Mouse (Mus musculus) hindbrain, embryonic 15.5 days (tissue): ENCODE measurements around the gene Fancm. TPM values are rescaled to one million over a fixed set of nuclear protein-coding genes. Genes with fewer than 3 reads are reported as not detected.
"Not testable (repeated sequence)": the region's sequence is repeated elsewhere in the genome, so short reads cannot be mapped to it uniquely, and the experiment has no call there.

Experiments
- ATAC-seq: fragments of 200-750 bp; cut with Nextera tagmentation; 2 replicates; pipeline ENCODE4 v1.8.0; 2017; ENCODE audit warnings: low read depth, moderate number of reproducible peaks, moderate TSS enrichment; ENCODE audit not compliant: low FRiP score
- H3K27ac ChIP-seq: fragments of 300-500 bp; sonication (generic); replicated peaks from 2 replicates; pipeline ENCODE4 v1.5.1; 2015; ENCODE audit warnings: mild to moderate bottlenecking, inconsistent platforms
- H3K27me3 ChIP-seq: fragments of 300-500 bp; sonication (generic); 2 replicates; pipeline ENCODE4 v1.6.1; 2015; ENCODE audit warnings: control low read depth, inconsistent platforms
- H3K36me3 ChIP-seq: fragments of 300-500 bp; sonication (generic); 2 replicates; pipeline ENCODE4 v1.6.1; 2015; ENCODE audit warnings: control low read depth, inconsistent platforms
- H3K4me1 ChIP-seq: fragments of 300-500 bp; sonication (generic); replicated peaks from 2 replicates; pipeline ENCODE4 v1.6.1; 2015; ENCODE audit warnings: control low read depth, inconsistent platforms
- H3K4me2 ChIP-seq: fragments of 300-500 bp; sonication (generic); 2 replicates; pipeline ENCODE4 v1.6.1; 2015; ENCODE audit warnings: moderate library complexity, mild to moderate bottlenecking, inconsistent platforms
- H3K4me3 ChIP-seq: fragments of 300-500 bp; sonication (generic); 2 replicates; pipeline ENCODE4 v1.5.1; 2015; ENCODE audit warnings: mild to moderate bottlenecking, inconsistent platforms
- H3K9ac ChIP-seq: fragments of 300-500 bp; sonication (generic); 2 replicates; pipeline ENCODE4 v1.6.1; 2015; ENCODE audit warnings: inconsistent platforms
- H3K9me3 ChIP-seq: fragments of 300-500 bp; sonication (generic); 2 replicates; pipeline ENCODE4 v1.6.1; 2016; ENCODE audit warnings: control low read depth, inconsistent platforms
- WGBS: fragments of 180-500 bp; shearing (Covaris S2); methylation state at CpG from one replicate; pipeline ENCODE4 v1.1.7; 2015; 5-methylcytosine and 5-hydroxymethylcytosine counted together
- polyA plus RNA-seq: library from polyadenylated mRNA; unstranded; fragments of >200 nt; fragmentation: Nextera tagmentation; extraction: Ambion mirVana; gene quantifications from 2 replicates; pipeline ENCODE4 v1.2.1, GENCODE M21; 2015

The Fancm gene
- polyA plus RNA-seq, 1 experiment from 2014 or later = 6.3 TPM

GRCm38 (mm10) chr12:65172021-65172951 is 96.9 kb downstream of the Fancm start, which contains the start of gene Mis18bp1:
Gene Mis18bp1, minus strand, starts transcription at chr12:65172604.
- H3K27me3 ChIP-seq = no peaks in the 10 kb centered on the region
- H3K4me2 ChIP-seq = peak within 1 kb of the TSS; percentile 89
- H3K9me3 ChIP-seq = no peaks in the 10 kb centered on the region
- peak within 1 kb of the TSS; percentile 74 for H3K9ac ChIP-seq
- H3K4me3 ChIP-seq = peak within 1 kb of the TSS; percentile 94
- 0 out of 2 replicates have a peak, but pooled peaks cover 7% of the 10 kb centered on the region for H3K4me1 ChIP-seq
- no peaks in the 10 kb centered on the region for H3K36me3 ChIP-seq
- ATAC-seq = peak; percentile 100
- WGBS = under 1% methylated on average over 70 of the region's 70 CpGs
- H3K27ac ChIP-seq = peak within 1 kb of the TSS; percentile 96

GRCm38 (mm10) chr12:65172959-65173358 is 97.6 kb downstream of the Fancm start:
- not testable (repeated sequence) for H3K9me3 ChIP-seq, H3K36me3 ChIP-seq, H3K4me1 ChIP-seq, H3K27me3 ChIP-seq
- Histone ChIP-seq H3K9ac (peak overlapping the region; percentile 74; the same call in 1 of the 2 replicates), H3K4me3 (peak overlapping the region; percentile 94), H3K4me2 (peak overlapping the region; percentile 89), H3K27ac (peak overlapping the region; percentile 96)
- peak; percentile 43; the same call in 1 of the 2 replicates for ATAC-seq
- 31% methylated on average over 8 of the region's 8 CpGs for WGBS

DNA sequence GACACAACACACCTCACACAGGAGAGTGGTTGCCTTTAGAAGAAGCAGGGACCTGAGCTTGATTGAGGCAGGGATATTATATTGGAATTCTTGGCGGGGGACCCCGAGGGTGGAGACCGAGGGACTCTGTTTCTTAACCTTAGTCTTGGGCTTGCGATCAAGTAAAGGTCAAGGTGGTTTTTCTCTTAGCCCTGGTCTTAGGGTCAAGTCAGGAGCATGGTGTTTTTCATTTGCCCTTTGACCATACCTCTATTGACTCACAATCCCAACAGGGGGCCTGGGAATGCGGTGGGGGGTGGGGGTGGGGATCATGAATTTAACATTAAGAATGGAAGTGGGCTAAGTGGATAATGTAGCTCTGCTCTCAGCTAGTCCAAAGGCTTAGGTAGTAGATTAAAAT is 98.3 kb downstream of the Fancm start:
- Histone ChIP-seq H3K9me3 (no peaks in the 10 kb centered on the region), H3K9ac (no peak overlapping the region), H3K4me3 (no peak overlapping the region), H3K4me1 (0 out of 2 replicates have a peak, but pooled peaks cover 7% of the 10 kb centered on the region), H3K27ac (0 out of 2 replicates have a peak overlapping the region, but pooled peaks have one; percentile 96), H3K4me2 (peak overlapping the region; percentile 89; the same call in 1 of the 2 replicates), H3K36me3 (no peaks in the 10 kb centered on the region), H3K27me3 (no peaks in the 10 kb centered on the region)
- no peak for ATAC-seq
- WGBS = 90% methylated on average over 5 of the region's 5 CpGs

Other genes starting within 250 kb of the Fancm start
- gene Gm527, start 157.7 kb upstream of the Fancm start, polyA plus RNA-seq = 2.1 and 2.8 TPM in 2 replicates
- 20.6 and 21.9 TPM in 2 replicates for gene Klhl28, start 110.1 kb upstream of the Fancm start, polyA plus RNA-seq
- 22.6 and 23.2 TPM in 2 replicates for gene Togaram1, start 109.8 kb upstream of the Fancm start, polyA plus RNA-seq
- 41.2 and 45.3 TPM in 2 replicates for gene Prpf39, start 39.3 kb upstream of the Fancm start, polyA plus RNA-seq
- 397 and 473 TPM in 2 replicates for gene Fkbp3, start 1.6 kb upstream of the Fancm start, polyA plus RNA-seq
- gene Mis18bp1, start 97.0 kb downstream of the Fancm start, polyA plus RNA-seq = 12.0 and 13.2 TPM in 2 replicates
- not detected in 2 replicates for gene Wdr20rt, start 149.9 kb downstream of the Fancm start, polyA plus RNA-seq